10 mouse cellular contexts compared by ENCODE assay signal in the genomic region with DNA sequence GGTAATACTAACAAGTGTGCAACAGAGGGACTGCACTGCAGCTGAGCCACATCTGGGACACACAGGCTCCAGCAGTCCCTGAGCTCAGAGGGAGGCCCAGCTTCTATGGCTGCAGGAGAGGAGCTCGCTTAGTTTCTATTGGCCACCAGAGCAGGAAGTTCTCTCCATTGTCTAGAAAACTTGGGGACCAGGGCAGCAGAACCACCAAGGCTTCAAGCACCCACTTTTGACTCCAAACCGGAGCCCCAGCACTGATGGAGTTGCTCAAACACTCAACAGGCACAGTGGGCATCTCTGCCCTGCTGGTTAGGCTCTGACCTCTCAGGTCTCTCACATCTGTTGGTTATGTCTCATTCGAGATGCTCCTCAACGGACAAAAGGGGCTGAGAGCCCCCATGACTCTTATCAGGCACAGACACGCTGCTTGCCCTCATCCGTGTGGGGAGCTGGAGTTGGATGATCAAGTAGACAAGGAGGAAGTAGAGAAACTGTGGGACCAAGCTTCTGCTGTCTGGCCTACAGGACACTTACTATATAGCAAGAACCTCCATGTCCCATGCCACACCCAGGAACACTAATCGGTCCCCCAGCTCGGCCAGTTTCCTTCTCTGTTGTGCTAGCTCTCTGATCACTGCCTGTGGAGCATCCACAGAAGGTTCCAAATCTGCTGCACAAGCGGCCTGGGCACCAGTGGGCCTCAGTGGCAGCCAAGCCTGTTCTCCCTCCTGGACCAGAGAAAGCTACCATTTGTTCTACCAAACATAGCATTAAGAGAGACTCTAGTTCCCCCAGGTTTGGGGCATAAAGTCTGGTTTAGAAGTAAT. TPM values are rescaled to one million over a fixed set of nuclear protein-coding genes. Genes with fewer than 3 reads are reported as not detected.
A peak's percentile ranks its signal among the peaks of the same experiment; 100 is the strongest.
DNase-seq lines count a peak whose midpoint lies in the region; ATAC-seq lines count a peak whose summit lies in the region.
"Had no signal": no experiment of that assay in that cellular context is flagged by ENCODE, and none has a peak within 500 bp of the region (broad histone marks: within the 10 kb centered on the region; RNA-seq: fewer than 3 reads in every experiment).

No protein-coding gene starts in this region.

- no peak overlapping the region for H3K9ac ChIP-seq in forebrain, embryonic 13.5 days
- H3K9ac ChIP-seq in neural tube, embryonic 13.5 days: no peak overlapping the region
- peak overlapping the region; percentile 81 for H3K9ac ChIP-seq in liver, embryonic 15.5 days

- peaks cover 30% of the 10 kb centered on the region for H3K36me3 ChIP-seq in forebrain, embryonic 10.5 days (replicated peaks)
- H3K36me3 ChIP-seq in forebrain, embryonic 13.5 days (ENCODE audit: poor library complexity, severe bottlenecking): peaks cover 21% of the 10 kb centered on the region
- peaks cover 18% of the 10 kb centered on the region for H3K36me3 ChIP-seq in neural tube, embryonic 13.5 days
- H3K36me3 ChIP-seq in liver, embryonic 15.5 days (replicated peaks): peaks cover 30% of the 10 kb centered on the region

- 84% methylated on average over 9 of the region's 9 CpGs for WGBS in forebrain, embryonic 10.5 days
- WGBS in forebrain, embryonic 13.5 days: 91% methylated on average over 9 of the region's 9 CpGs
- WGBS in neural tube, embryonic 13.5 days: 83% methylated on average over 9 of the region's 9 CpGs
- WGBS in liver, embryonic 15.5 days (ENCODE audit: insufficient replicate concordance): 15% methylated on average over 9 of the region's 9 CpGs

- no peaks in the 10 kb centered on the region for H3K27me3 ChIP-seq in forebrain, embryonic 10.5 days (ENCODE audit: poor library complexity, severe bottlenecking)
- no peaks in the 10 kb centered on the region for H3K27me3 ChIP-seq in forebrain, embryonic 13.5 days
- H3K27me3 ChIP-seq in neural tube, embryonic 13.5 days: no peaks in the 10 kb centered on the region
- no peaks in the 10 kb centered on the region for H3K27me3 ChIP-seq in liver, embryonic 15.5 days

- H3K9me3 ChIP-seq in forebrain, embryonic 10.5 days: no peaks in the 10 kb centered on the region
- H3K9me3 ChIP-seq in forebrain, embryonic 13.5 days (replicated peaks): no peaks in the 10 kb centered on the region
- no peaks in the 10 kb centered on the region for H3K9me3 ChIP-seq in neural tube, embryonic 13.5 days
- H3K9me3 ChIP-seq in liver, embryonic 15.5 days (replicated peaks): no peaks in the 10 kb centered on the region

- H3K4me1 ChIP-seq in forebrain, embryonic 10.5 days: peaks cover 65% of the 10 kb centered on the region
- peaks cover 12% of the 10 kb centered on the region; the same call in 1 of the 2 replicates for H3K4me1 ChIP-seq in forebrain, embryonic 13.5 days
- peaks cover 35% of the 10 kb centered on the region for H3K4me1 ChIP-seq in neural tube, embryonic 13.5 days (replicated peaks)
- H3K4me1 ChIP-seq in liver, embryonic 15.5 days (replicated peaks): peaks cover 90% of the 10 kb centered on the region

- no peak overlapping the region for H3K4me3 ChIP-seq in forebrain, embryonic 10.5 days
- H3K4me3 ChIP-seq in forebrain, embryonic 13.5 days: no peak overlapping the region
- H3K4me3 ChIP-seq in neural tube, embryonic 13.5 days: no peak overlapping the region
- H3K4me3 ChIP-seq in liver, embryonic 15.5 days (replicated peaks): peak overlapping the region; percentile 67

- ATAC-seq in forebrain, embryonic 13.5 days: no peak
- ATAC-seq in neural tube, embryonic 13.5 days (ENCODE audit: low read depth): no peak
- peak; percentile 57 for ATAC-seq in liver, embryonic 15.5 days (ENCODE audit: insufficient read depth)
- no peak for ATAC-seq in CD4-positive, CD25-positive, alpha-beta regulatory T cell, adult 4 months

- no peak for DNase-seq in forebrain, embryonic 10.5 days (ENCODE audit: extremely low spot score, low spot score)
- no peak for DNase-seq in neural tube, embryonic 10.5 days (ENCODE audit: extremely low spot score, low spot score)
- DNase-seq in thymus, postnatal 4 days: peak; percentile 67
- no peak for DNase-seq in kidney, adult 18-20 months
- DNase-seq: cerebellum, postnatal 14 days; kidney, postnatal 14 days had no signal

- H3K27ac ChIP-seq in forebrain, embryonic 10.5 days: peak overlapping the region; percentile 68
- H3K27ac ChIP-seq in forebrain, embryonic 13.5 days: no peak overlapping the region
- 0 out of 2 replicates have a peak overlapping the region, but pooled peaks have one; percentile 3 for H3K27ac ChIP-seq in neural tube, embryonic 13.5 days (replicated peaks)
- peak overlapping the region; percentile 97 for H3K27ac ChIP-seq in liver, embryonic 15.5 days (replicated peaks)

- H3K4me2 ChIP-seq in forebrain, embryonic 13.5 days: no peak overlapping the region
- no peak overlapping the region for H3K4me2 ChIP-seq in neural tube, embryonic 13.5 days
- peak overlapping the region; percentile 79 for H3K4me2 ChIP-seq in liver, embryonic 15.5 days

RNA-seq across cellular contexts. Expression of gene Smim5, which starts 1.8 kb away (rescaled TPM):
- 1.2 and 2.4 TPM in 2 replicates for polyA plus RNA-seq in forebrain, embryonic 10.5 days (2016; fragmentation: Nextera tagmentation; extraction: Ambion mirVana)
- polyA plus RNA-seq in forebrain, embryonic 13.5 days (2015; fragmentation: Nextera tagmentation; extraction: Ambion mirVana): 1.4 and 1.5 TPM in 2 replicates
- 0.85 and 1.7 TPM in 2 replicates for polyA plus RNA-seq in neural tube, embryonic 13.5 days (2015; fragmentation: Nextera tagmentation; extraction: Ambion mirVana)
- 37.8 and 40.0 TPM in 2 replicates for polyA plus RNA-seq in liver, embryonic 15.5 days (2015; fragmentation: Nextera tagmentation; extraction: Ambion mirVana)
- 1 to 10 TPM in 1 of 2 experiments, under 1 TPM in 1; 0.94 to 1.5 TPM for polyA plus RNA-seq in CD4-positive, CD25-positive, alpha-beta regulatory T cell, adult 4 months (2017; shearing (Covaris generic))

RNA-seq across cellular contexts. Expression of gene Smim6, which starts 10.3 kb away (rescaled TPM):
- 0.83 and 1.7 TPM in 2 replicates for polyA plus RNA-seq in forebrain, embryonic 10.5 days (2016; fragmentation: Nextera tagmentation; extraction: Ambion mirVana)
- 0.80 and 0.86 TPM in 2 replicates for polyA plus RNA-seq in forebrain, embryonic 13.5 days (2015; fragmentation: Nextera tagmentation; extraction: Ambion mirVana)
- 0.94 and 1.2 TPM in 2 replicates for polyA plus RNA-seq in neural tube, embryonic 13.5 days (2015; fragmentation: Nextera tagmentation; extraction: Ambion mirVana)
- 2.7 and 3.3 TPM in 2 replicates for polyA plus RNA-seq in liver, embryonic 15.5 days (2015; fragmentation: Nextera tagmentation; extraction: Ambion mirVana)
- 1 to 10 TPM; 1.9 to 2.8 TPM for polyA plus RNA-seq in CD4-positive, CD25-positive, alpha-beta regulatory T cell, adult 4 months (2017; shearing (Covaris generic))

RNA-seq across cellular contexts. Expression of gene Sap30bp, which starts 31.5 kb away (rescaled TPM):
- 50.3 and 52.2 TPM in 2 replicates for polyA plus RNA-seq in forebrain, embryonic 10.5 days (2016; fragmentation: Nextera tagmentation; extraction: Ambion mirVana)
- 56.1 and 62.4 TPM in 2 replicates for polyA plus RNA-seq in forebrain, embryonic 13.5 days (2015; fragmentation: Nextera tagmentation; extraction: Ambion mirVana)
- 57.7 and 59.4 TPM in 2 replicates for polyA plus RNA-seq in neural tube, embryonic 13.5 days (2015; fragmentation: Nextera tagmentation; extraction: Ambion mirVana)
- 13.0 and 15.0 TPM in 2 replicates for polyA plus RNA-seq in liver, embryonic 15.5 days (2015; fragmentation: Nextera tagmentation; extraction: Ambion mirVana)
- polyA plus RNA-seq in CD4-positive, CD25-positive, alpha-beta regulatory T cell, adult 4 months (2017; shearing (Covaris generic)): 10 to 100 TPM; 42.0 to 46.9 TPM

RNA-seq across cellular contexts. Expression of gene Recql5, which starts 31.7 kb away (rescaled TPM):
- polyA plus RNA-seq in forebrain, embryonic 10.5 days (2016; fragmentation: Nextera tagmentation; extraction: Ambion mirVana): 35.0 and 36.6 TPM in 2 replicates
- 24.4 and 29.6 TPM in 2 replicates for polyA plus RNA-seq in forebrain, embryonic 13.5 days (2015; fragmentation: Nextera tagmentation; extraction: Ambion mirVana)
- polyA plus RNA-seq in neural tube, embryonic 13.5 days (2015; fragmentation: Nextera tagmentation; extraction: Ambion mirVana): 22.5 and 23.5 TPM in 2 replicates
- polyA plus RNA-seq in liver, embryonic 15.5 days (2015; fragmentation: Nextera tagmentation; extraction: Ambion mirVana): 8.1 and 10.9 TPM in 2 replicates
- polyA plus RNA-seq in CD4-positive, CD25-positive, alpha-beta regulatory T cell, adult 4 months (2017; shearing (Covaris generic)): 10 to 100 TPM; 21.9 to 41.9 TPM

RNA-seq across cellular contexts. Expression of gene Myo15b, which starts 43.3 kb away (rescaled TPM):
- polyA plus RNA-seq in forebrain, embryonic 10.5 days (2016; fragmentation: Nextera tagmentation; extraction: Ambion mirVana): 0.06 and 0.11 TPM in 2 replicates
- 0.21 TPM in 1 of 2 replicates, not detected in the other for polyA plus RNA-seq in forebrain, embryonic 13.5 days (2015; fragmentation: Nextera tagmentation; extraction: Ambion mirVana)
- polyA plus RNA-seq in neural tube, embryonic 13.5 days (2015; fragmentation: Nextera tagmentation; extraction: Ambion mirVana): 0.10 TPM in 1 of 2 replicates, not detected in the other
- polyA plus RNA-seq in liver, embryonic 15.5 days (2015; fragmentation: Nextera tagmentation; extraction: Ambion mirVana): 0.45 and 0.46 TPM in 2 replicates
- not detected for polyA plus RNA-seq in CD4-positive, CD25-positive, alpha-beta regulatory T cell, adult 4 months (2017; shearing (Covaris generic))

Comparison
In these comparisons a context has a peak if more than half of its experiments do, and no peak if none do; other contexts are left out.
1. RNA of gene Smim5, which starts 1.8 kb away (polyA plus RNA-seq): 37.8 to 40.0 TPM in liver, embryonic 15.5 days; 1.2 to 2.4 TPM in forebrain, embryonic 10.5 days, 0.94 to 1.5 TPM in CD4-positive, CD25-positive, alpha-beta regulatory T cell, adult 4 months, 1.4 to 1.5 TPM in forebrain, embryonic 13.5 days and 0.85 to 1.7 TPM in neural tube, embryonic 13.5 days; every median in the first group is over 10 times any median in the second.